Mouse (Mus musculus): Measurements from ENCODE around the gene Erich4. TPM values are rescaled to one million over a fixed set of nuclear protein-coding genes. Genes with fewer than 3 reads are reported as not detected.
"Not testable (repeated sequence)": the region's sequence is repeated elsewhere in the genome, so short reads cannot be mapped to it uniquely, and the experiment has no call there.

Gene Erich4
- polyA plus RNA-seq, 1 experiment from 2014 or later = not detected

DNA sequence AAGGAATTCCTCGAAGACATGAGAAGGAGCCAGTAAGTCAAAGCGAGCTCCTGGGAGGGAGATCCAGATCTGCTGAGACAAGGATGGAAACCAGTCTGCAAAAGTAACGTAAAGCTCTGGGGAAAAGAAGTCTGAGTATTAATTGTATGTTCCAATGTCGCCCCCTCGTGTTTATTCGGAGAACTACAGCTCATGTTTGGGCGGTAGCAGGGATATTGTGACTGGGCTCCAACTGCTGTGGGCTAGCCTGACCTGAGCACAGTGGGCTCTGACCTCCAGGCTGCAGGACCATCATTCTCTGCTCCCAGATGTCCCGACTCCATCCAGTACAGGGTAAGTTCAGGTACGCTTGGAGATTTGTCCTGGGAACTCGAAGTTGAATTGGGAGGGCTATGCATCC is 16.0 kb downstream of the Erich4 start:
- H3K27me3 ChIP-seq (replicated peaks) = no peaks in the 10 kb centered on the region
- WGBS = 14% methylated on average over 10 of the region's 10 CpGs
- no peaks in the 10 kb centered on the region for H3K9me3 ChIP-seq
- no peaks in the 10 kb centered on the region for H3K4me1 ChIP-seq
- H3K27ac ChIP-seq = no peak overlapping the region
- no peaks in the 10 kb centered on the region for H3K36me3 ChIP-seq
- H3K9ac ChIP-seq = no peak overlapping the region
- no peak overlapping the region for H3K4me2 ChIP-seq (replicated peaks)
- no peak overlapping the region for H3K4me3 ChIP-seq
- ATAC-seq (ENCODE audit: low FRiP score, low read depth) = peak; percentile 44; the same call in 1 of the 2 replicates

DNA sequence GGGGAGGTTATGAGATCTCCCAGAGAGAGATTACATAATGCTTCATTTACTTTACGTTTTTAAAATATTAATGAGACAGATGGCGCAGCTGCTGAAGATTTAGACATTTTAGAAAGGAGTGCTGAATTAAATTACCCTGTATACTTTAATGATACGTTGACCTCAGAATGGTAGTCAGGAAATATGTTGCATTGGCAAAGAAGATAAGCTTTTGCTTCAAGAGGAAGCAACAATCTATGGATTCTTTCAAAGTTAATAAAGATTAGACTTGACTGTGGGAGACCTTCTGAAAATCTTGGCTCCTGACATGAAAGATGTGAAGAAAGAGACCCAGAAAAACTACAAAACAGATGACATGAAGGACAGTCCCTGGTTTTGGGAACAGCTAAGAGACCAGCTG is 21.8 kb downstream of the Erich4 start:
- Histone ChIP-seq H3K9me3 (no peaks in the 10 kb centered on the region), H3K4me1 (no peaks in the 10 kb centered on the region), H3K9ac (no peak overlapping the region), H3K4me3 (no peak overlapping the region), H3K27me3 (replicated peaks) (no peaks in the 10 kb centered on the region), H3K27ac (no peak overlapping the region), H3K4me2 (replicated peaks) (no peak overlapping the region), H3K36me3 (no peaks in the 10 kb centered on the region)
- 76% methylated on average over 3 of the region's 3 CpGs for WGBS
- no peak for ATAC-seq (ENCODE audit: low FRiP score, low read depth)

DNA sequence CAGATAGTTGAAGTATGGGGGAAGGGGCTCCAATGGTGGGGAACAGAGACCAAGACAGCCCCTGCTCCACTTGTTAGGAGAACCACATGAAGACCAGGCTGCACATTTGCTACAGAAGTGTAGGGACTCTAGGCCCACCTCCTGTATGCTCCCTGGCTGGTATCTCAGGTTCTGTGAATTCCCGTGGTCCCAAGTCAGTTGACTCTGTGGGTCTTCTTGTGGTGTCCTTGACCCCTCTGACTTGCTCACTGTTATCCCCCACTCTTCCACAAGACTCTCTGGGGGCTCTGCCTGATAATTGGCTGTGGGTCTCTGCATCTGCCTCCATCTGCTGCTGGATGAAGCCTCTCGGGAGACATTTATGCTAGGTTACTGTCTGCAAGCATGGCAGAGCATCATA is 24.5 kb downstream of the Erich4 start:
- H3K9me3 ChIP-seq = no peaks in the 10 kb centered on the region
- no peaks in the 10 kb centered on the region for H3K36me3 ChIP-seq
- H3K9ac ChIP-seq = no peak overlapping the region
- H3K4me3 ChIP-seq = no peak overlapping the region
- no peak overlapping the region for H3K27ac ChIP-seq
- H3K4me1 ChIP-seq = no peaks in the 10 kb centered on the region
- ATAC-seq (ENCODE audit: low FRiP score, low read depth) = no peak
- no peak overlapping the region for H3K4me2 ChIP-seq (replicated peaks)
- no peaks in the 10 kb centered on the region for H3K27me3 ChIP-seq (replicated peaks)
- 77% methylated on average over 2 of the region's 2 CpGs for WGBS

DNA sequence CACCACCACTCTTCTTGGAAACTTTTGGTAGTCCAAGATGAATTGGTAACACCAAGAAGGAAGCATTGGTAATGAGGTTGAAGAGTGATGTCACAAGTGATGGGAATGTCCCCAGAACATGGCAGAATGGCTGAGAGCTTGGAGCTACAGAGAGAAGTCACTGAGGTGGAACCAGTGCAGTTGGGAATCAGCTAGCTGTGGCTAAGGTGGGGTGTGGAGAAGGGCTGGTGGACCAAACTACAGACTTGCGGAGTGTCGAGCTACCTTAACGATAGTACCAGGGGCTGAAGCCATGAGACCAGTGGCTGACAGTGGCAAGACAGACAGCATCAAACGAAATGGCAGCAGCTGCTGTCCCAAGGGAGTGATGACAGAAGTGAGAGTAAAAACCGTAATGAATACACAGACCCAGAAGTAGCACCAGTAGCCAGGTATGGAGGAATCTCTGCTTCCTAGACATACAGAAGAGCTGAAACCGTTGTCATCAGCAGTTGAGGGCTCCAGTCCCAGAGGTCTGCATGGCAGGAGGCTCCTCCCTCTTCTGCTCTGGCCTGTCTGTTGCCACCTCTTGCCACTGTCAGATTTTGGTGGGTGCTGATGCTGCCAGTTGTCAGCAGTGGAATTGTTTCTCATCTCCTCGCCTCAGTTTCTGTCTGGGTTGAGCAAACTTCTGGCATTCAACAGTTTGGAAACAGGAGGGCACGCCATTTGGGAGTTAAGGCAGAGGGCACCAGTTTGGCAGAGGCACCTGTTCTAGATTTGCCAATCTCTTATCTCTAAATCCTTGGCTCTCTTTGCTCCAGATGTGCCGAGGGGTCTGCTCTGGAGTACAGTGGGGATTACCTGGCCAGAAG is 30.1 kb downstream of the Erich4 start:
- H3K4me2 ChIP-seq (replicated peaks) = no peak overlapping the region
- no peak overlapping the region for H3K9ac ChIP-seq
- no peaks in the 10 kb centered on the region for H3K4me1 ChIP-seq
- no peak overlapping the region for H3K27ac ChIP-seq
- no peaks in the 10 kb centered on the region for H3K27me3 ChIP-seq (replicated peaks)
- H3K36me3 ChIP-seq = no peaks in the 10 kb centered on the region
- 83% methylated on average over 9 of the region's 9 CpGs for WGBS
- H3K4me3 ChIP-seq = no peak overlapping the region
- no peak for ATAC-seq (ENCODE audit: low FRiP score, low read depth)
- H3K9me3 ChIP-seq = no peaks in the 10 kb centered on the region

- H3K27me3 ChIP-seq (replicated peaks) = no peaks in the 10 kb centered on the region
- H3K4me2 ChIP-seq (replicated peaks) = no peak overlapping the region
- no peak overlapping the region for H3K9ac ChIP-seq
- no peak overlapping the region for H3K27ac ChIP-seq
- H3K4me3 ChIP-seq = no peak overlapping the region
- 83% methylated on average over 5 of the region's 5 CpGs for WGBS
- H3K4me1 ChIP-seq = no peaks in the 10 kb centered on the region
- no peak for ATAC-seq (ENCODE audit: low FRiP score, low read depth)
- H3K9me3 ChIP-seq = no peaks in the 10 kb centered on the region
- H3K36me3 ChIP-seq = no peaks in the 10 kb centered on the region
Observed at GRCm38 (mm10) chr7:25584651-25585050, 31.0 kb downstream of the Erich4 start.

GRCm38 (mm10) chr7:25582301-25582810 is 33.3 kb downstream of the Erich4 start:
- Histone ChIP-seq H3K4me2 (replicated peaks) (no peak overlapping the region), H3K36me3 (no peaks in the 10 kb centered on the region), H3K9ac (no peak overlapping the region), H3K4me3 (no peak overlapping the region), H3K27me3 (replicated peaks) (no peaks in the 10 kb centered on the region), H3K27ac (no peak overlapping the region), H3K9me3 (no peaks in the 10 kb centered on the region), H3K4me1 (no peaks in the 10 kb centered on the region)
- WGBS = 88% methylated on average over 15 of the region's 15 CpGs
- no peak for ATAC-seq (ENCODE audit: low FRiP score, low read depth)

GRCm38 (mm10) chr7:25579441-25579840 is 36.3 kb downstream of the Erich4 start:
- Histone ChIP-seq H3K36me3 (no peaks in the 10 kb centered on the region), H3K9ac (no peak overlapping the region), H3K4me1 (no peaks in the 10 kb centered on the region), H3K9me3 (no peaks in the 10 kb centered on the region), H3K27ac (no peak overlapping the region), H3K27me3 (replicated peaks) (no peaks in the 10 kb centered on the region), H3K4me2 (replicated peaks) (no peak overlapping the region), H3K4me3 (no peak overlapping the region)
- 89% methylated on average over 10 of the region's 10 CpGs for WGBS
- ATAC-seq (ENCODE audit: low FRiP score, low read depth) = no peak

DNA sequence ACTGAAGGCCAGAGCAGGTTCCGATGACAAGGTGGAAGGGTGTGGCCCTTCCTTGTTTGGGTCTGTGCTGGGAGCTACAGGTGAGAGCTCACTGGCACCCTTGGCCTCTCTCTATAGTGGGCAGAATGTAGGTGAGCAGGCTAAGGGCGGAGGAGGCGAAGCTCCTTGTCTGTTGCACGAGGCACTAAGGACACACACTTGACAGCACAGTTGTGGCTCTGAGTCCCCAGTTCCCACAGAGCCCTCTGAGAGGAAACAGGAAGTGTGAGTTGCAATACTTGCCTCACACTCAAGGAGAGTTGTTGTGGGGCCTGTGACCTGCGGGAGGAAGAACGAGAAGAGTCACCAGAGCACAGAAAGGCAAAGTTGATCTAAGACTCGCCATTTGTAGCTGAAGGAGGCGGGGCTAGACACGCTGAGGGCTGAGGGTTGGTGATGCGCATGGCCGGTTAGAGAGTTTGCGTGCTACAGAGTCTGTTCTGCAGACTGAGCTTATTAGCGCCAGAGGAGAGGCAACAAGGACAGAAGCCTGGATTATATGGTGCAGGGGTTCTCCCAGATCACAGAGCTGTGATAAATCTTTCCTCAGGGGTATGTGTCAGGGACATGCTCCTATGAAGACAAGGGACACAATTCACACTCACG is 38.8 kb downstream of the Erich4 start:
- not testable (repeated sequence) for H3K27ac ChIP-seq; H3K9me3 ChIP-seq; H3K4me1 ChIP-seq; H3K27me3 ChIP-seq (replicated peaks); H3K4me3 ChIP-seq; H3K4me2 ChIP-seq (replicated peaks); ATAC-seq (ENCODE audit: low FRiP score, low read depth); H3K9ac ChIP-seq; H3K36me3 ChIP-seq
- WGBS = 76% methylated on average over 14 of the region's 14 CpGs

DNA sequence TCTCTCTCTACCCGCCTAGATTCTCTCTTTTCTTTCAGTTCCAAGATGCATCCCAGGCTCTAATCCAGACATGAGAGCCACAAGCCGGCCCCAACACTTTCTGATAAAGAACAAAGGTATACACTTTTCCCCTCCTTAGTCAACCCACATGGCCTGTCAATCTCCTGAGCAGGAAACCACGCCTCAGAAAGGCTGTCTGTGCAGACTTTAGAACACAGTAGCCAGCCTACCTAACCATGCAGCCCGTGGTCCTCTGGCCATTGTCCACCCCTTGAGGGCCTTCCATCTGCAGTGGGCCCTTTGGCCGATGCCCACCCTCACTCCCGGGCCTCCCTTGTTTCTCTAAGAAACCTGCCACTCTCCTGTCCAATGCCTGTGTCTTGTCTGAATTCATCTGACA is 39.4 kb downstream of the Erich4 start:
- 45% methylated on average over 6 of the region's 6 CpGs for WGBS
- ATAC-seq (ENCODE audit: low FRiP score, low read depth) = not testable (repeated sequence)

GRCm38 (mm10) chr7:25575870-25576269 is 39.8 kb downstream of the Erich4 start:
- H3K4me3 ChIP-seq = no peak overlapping the region
- H3K4me1 ChIP-seq = no peaks in the 10 kb centered on the region
- no peak overlapping the region for H3K9ac ChIP-seq
- no peaks in the 10 kb centered on the region for H3K36me3 ChIP-seq
- no peak overlapping the region for H3K4me2 ChIP-seq (replicated peaks)
- WGBS = 16% methylated on average over 8 of the region's 8 CpGs
- no peaks in the 10 kb centered on the region for H3K27me3 ChIP-seq (replicated peaks)
- no peak overlapping the region for H3K27ac ChIP-seq
- no peak for ATAC-seq (ENCODE audit: low FRiP score, low read depth)
- no peaks in the 10 kb centered on the region for H3K9me3 ChIP-seq

More for the DNA sequence above, 39.4 kb downstream of the Erich4 start:
- not testable (repeated sequence) for H3K4me1 ChIP-seq; H3K4me2 ChIP-seq (replicated peaks); H3K36me3 ChIP-seq; H3K4me3 ChIP-seq; H3K27me3 ChIP-seq (replicated peaks); H3K9me3 ChIP-seq; H3K27ac ChIP-seq; H3K9ac ChIP-seq

- Histone ChIP-seq H3K27ac (no peak overlapping the region), H3K4me1 (no peaks in the 10 kb centered on the region), H3K9me3 (no peaks in the 10 kb centered on the region), H3K4me2 (replicated peaks) (no peak overlapping the region), H3K36me3 (no peaks in the 10 kb centered on the region), H3K27me3 (replicated peaks) (no peaks in the 10 kb centered on the region), H3K9ac (no peak overlapping the region), H3K4me3 (no peak overlapping the region)
- ATAC-seq (ENCODE audit: low FRiP score, low read depth) = no peak
- WGBS = 89% methylated on average over 5 of the region's 5 CpGs
Observed at GRCm38 (mm10) chr7:25575105-25575504, 40.6 kb downstream of the Erich4 start.

GRCm38 (mm10) chr7:25573806-25574205 is 41.9 kb downstream of the Erich4 start:
- H3K27ac ChIP-seq; H3K9ac ChIP-seq; H3K4me2 ChIP-seq (replicated peaks); H3K36me3 ChIP-seq; H3K9me3 ChIP-seq; H3K27me3 ChIP-seq (replicated peaks); H3K4me1 ChIP-seq; H3K4me3 ChIP-seq; ATAC-seq (ENCODE audit: low FRiP score, low read depth): not testable (repeated sequence)
- WGBS = 79% methylated on average over 5 of the region's 5 CpGs

All from neural tube, embryonic 12.5 days (tissue).